Mouse (Mus musculus): ENCODE data around the gene Cacna1c. TPM values are rescaled to one million over a fixed set of nuclear protein-coding genes. Genes with fewer than 3 reads are reported as not detected.
A peak's percentile ranks its signal among the peaks of the same experiment; 100 is the strongest.

The Cacna1c gene
- total RNA-seq, 2 experiments from 2014 or later, result 60.6 to 70.9 TPM

DNA sequence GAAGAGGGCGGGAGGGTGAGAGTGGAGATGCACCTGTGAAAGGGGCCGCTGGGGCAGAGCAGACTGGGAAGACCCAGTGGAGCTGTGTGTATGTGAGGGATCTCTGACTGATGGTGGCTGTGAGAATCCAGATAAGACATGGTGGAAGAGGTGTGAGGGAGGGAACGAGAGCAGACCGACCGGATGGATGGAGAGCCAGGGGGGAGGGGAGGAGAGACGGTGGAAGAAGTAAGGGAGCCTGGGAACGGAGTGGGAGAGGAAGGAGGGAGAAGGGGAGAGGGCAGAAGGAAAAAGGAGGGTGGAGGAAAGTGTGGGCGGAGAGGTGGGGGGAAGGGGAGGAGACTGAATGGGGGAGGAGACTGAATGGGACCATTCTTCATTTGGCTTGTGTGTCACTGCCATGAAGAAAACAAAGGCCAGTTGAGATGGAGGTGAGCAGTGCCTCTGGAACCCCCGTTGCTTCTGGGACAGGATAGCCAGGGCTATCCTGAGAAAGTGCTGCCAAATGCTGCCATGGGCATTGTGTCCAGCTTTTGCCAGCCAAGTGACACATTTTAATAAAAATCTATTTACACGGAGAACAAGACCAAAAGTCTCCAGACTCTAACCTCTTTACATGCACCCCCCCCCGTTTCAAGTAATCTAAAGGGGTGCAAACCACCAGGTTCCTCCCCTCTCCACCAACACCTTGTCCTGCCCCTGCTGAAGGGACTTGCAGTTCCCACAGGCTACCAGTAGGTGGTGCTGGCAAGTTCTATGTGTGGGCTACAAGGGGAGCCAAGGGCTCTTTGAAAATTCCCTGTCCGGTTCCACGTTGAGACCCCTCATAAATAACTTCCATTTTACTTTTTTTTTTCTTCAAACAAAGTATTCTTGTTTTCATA, 273.6 kb downstream of the Cacna1c start:
- DNase-seq (ENCODE audit: low spot score in 2 of 2), result peak; percentile 62 to 76
- intact Hi-C loops (cut with DNase I), result loop anchor here (2.0 to 5.0 kb wide), 2 partner anchors 182 to 275 kb away; no protein-coding TSS in a partner anchor

- no peak for DNase-seq (ENCODE audit: low spot score in 2 of 2)
- intact Hi-C loops (cut with DNase I), result no loop called here
Measured at GRCm38 (mm10) chr6:118908176-118908575, 288.0 kb downstream of the Cacna1c start.

GRCm38 (mm10) chr6:118907704-118908103, 288.5 kb downstream of the Cacna1c start:
- intact Hi-C loops (cut with DNase I), result no loop called here
- DNase-seq (ENCODE audit: low spot score in 2 of 2), result no peak

DNA sequence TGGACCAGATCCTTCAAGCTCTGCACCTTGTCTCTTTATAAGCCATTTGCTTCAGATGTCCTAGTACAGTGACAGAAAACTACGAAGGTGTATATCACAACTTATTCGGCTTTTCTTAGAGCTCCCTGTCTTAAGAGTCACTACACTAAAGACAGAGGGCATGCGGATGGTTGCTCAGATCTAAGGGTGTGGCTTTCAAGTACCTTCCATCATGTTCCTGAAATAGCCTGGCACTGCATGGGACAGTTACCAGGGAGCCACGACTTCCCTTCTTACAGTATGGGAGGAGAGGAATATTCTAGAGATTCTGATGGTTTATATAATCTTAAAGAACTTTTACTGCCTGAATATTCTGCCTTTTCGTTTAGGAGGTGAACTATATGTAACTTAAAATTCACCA, 289.3 kb downstream of the Cacna1c start:
- DNase-seq (ENCODE audit: low spot score in 2 of 2), result no peak
- intact Hi-C loops (cut with DNase I), result no loop called here

- DNase-seq (ENCODE audit: low spot score in 2 of 2), result no peak
- intact Hi-C loops (cut with DNase I), result no loop called here
Measured at GRCm38 (mm10) chr6:118899688-118900087, 296.5 kb downstream of the Cacna1c start.

- intact Hi-C loops (cut with DNase I), result no loop called here
- no peak for DNase-seq (ENCODE audit: low spot score in 2 of 2)
Measured at GRCm38 (mm10) chr6:118897101-118897500, 299.1 kb downstream of the Cacna1c start.

GRCm38 (mm10) chr6:118894043-118894442, 302.2 kb downstream of the Cacna1c start:
- intact Hi-C loops (cut with DNase I), result no loop called here
- DNase-seq (ENCODE audit: low spot score in 2 of 2), result peak in 1 of 2 experiments; percentile 63

GRCm38 (mm10) chr6:118889441-118889840, 306.8 kb downstream of the Cacna1c start:
- no peak for DNase-seq (ENCODE audit: low spot score in 2 of 2)
- intact Hi-C loops (cut with DNase I), result no loop called here

GRCm38 (mm10) chr6:118887032-118887431, 309.2 kb downstream of the Cacna1c start:
- intact Hi-C loops (cut with DNase I), result no loop called here
- no peak for DNase-seq (ENCODE audit: low spot score in 2 of 2)

DNA sequence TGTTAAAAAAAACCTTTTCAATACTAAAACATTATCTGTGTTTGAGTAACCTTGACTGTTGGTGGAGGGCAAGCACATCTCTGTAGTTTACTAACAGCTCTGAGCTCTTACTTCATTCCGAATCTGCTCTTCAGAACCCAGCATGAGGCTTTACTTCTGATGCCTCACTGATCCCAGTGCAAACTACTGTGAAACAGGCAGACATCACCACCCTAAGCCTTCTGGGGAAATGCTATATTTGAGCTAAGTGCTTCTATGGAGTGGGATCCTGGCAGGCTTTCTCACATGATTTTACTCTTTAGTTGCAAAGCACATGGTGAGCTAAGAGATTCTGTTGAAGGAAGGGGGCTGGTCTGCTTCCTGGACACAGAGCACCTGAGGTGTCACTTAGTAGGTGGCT, 311.3 kb downstream of the Cacna1c start:
- intact Hi-C loops (cut with DNase I), result no loop called here
- DNase-seq (ENCODE audit: low spot score in 2 of 2), result peak in 1 of 2 experiments; percentile 79

GRCm38 (mm10) chr6:118884073-118884551, 312.1 kb downstream of the Cacna1c start:
- intact Hi-C loops (cut with DNase I), result no loop called here
- peak in 1 of 2 experiments; percentile 49 for DNase-seq (ENCODE audit: low spot score in 2 of 2)

DNA sequence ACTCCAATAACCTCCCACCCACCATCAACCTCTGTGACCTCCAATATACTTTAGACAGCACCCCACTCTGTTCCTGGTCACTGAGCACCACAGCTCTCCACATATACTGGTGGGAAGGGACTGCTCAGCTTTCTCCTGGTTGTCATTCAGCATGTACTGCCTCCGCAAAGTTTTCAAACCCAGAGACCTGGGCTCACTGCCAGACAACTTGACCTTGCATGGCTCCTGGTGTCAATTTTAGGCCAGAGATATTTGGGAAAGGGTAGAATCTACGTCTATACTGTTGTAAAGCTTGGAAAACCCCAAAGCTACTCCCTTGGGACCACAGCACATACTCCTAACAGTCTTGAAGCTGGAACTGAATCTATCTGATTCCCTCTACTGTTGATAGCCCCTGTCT, 320.0 kb downstream of the Cacna1c start:
- no peak for DNase-seq (ENCODE audit: low spot score in 2 of 2)
- intact Hi-C loops (cut with DNase I), result no loop called here

- no peak for DNase-seq (ENCODE audit: low spot score in 2 of 2)
- intact Hi-C loops (cut with DNase I), result no loop called here
Measured at GRCm38 (mm10) chr6:118870241-118870841, 325.9 kb downstream of the Cacna1c start.

DNA sequence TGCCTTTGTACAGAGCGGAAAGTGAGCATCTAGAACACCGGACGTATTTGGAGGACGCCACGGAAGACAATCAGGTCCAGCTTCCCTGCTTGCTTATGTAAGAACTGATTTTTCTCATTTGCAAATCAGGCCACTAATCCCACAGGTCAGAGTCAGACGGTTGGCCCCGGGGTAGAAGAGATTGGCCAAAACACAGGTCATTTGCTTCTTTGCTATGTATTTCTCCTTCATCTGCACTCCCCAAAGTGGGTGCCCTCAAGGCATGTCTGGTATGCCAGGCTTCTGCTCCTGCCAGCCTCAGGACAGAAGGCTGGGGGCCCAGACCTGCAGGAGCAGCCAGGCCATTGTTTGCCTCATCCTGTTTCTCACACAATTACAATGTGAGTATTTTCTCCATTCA, 328.8 kb downstream of the Cacna1c start:
- no peak for DNase-seq (ENCODE audit: low spot score in 2 of 2)
- intact Hi-C loops (cut with DNase I), result no loop called here

- peak in 1 of 2 experiments; percentile 67 for DNase-seq (ENCODE audit: low spot score in 2 of 2)
- intact Hi-C loops (cut with DNase I), result no loop called here
Measured at GRCm38 (mm10) chr6:118866889-118867288, 329.3 kb downstream of the Cacna1c start.

DNA sequence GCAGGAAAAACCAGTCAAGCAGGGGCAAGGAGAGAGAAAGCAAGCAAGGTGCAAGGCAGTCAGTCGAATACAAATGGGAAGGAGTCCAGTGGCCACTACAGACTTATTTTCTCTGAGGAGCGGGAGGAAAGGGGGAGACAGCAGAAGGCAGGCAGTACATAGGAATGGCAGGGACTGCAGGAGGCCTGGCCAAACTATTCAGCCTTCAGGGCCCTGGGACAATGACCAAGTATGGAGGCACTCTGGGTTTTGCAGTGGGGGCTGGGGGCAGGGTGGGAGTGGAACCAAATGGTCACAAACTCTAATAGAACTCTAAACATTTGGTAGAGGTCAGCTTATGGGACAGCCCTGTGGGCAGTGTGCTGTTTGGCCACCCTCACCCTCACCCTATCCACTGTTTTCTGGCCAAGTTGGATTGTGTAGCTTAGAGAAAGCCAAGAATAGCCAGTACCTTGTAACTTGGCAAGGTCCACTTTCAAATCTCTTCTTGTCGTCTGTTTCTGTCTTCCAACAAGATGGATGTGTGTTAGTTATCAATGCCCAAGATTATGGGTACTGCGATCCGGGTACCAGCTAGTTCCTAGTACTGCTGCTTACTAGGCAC, 330.3 kb downstream of the Cacna1c start:
- DNase-seq (ENCODE audit: low spot score in 2 of 2), result no peak
- intact Hi-C loops (cut with DNase I), result no loop called here

DNA sequence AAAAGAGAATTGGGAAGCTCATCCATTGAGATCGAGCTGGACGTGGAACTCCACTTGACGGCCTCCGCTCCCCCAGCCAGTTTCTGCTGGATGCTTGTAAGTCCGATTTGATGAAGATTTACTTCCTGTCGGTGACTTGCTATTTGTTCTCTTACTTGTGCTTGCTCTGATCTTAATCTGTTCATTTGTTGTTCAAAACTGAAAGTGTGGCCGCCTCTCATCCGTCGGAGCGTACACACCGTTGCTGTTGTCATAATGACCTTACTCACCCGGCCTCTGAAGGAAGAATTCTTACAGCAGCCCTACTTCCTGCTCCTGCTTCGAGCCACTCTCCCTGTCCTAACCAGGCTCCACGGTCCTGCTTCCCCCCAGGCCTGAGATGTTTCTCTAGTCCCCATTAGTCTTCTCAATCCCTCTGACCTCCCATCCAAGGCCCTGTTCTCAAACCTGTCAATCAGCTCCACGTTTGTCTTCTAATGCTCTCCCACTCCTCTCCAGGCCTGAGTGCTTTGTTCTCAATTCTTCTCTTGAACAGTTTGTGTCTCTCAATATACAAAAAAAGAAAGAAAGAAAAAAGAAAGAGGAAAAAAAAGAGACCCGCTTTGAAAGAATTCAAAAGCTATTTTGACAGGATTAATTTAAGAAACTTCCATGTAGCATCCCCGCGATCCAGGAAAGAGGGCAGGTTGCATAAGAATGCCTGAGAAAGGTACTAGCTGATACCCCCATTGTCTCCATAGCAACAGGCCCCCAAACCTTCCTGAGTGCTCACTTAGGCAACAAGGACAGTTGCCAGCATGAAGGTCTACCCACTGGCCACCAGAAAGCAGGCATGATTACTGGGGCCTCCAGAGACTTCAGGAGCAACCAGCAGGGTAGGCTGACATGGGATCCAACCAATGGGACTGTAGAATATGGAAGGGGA, 331.3 kb downstream of the Cacna1c start:
- intact Hi-C loops (cut with DNase I), result no loop called here
- DNase-seq (ENCODE audit: low spot score in 2 of 2), result peak in 1 of 2 experiments; percentile 55

DNA sequence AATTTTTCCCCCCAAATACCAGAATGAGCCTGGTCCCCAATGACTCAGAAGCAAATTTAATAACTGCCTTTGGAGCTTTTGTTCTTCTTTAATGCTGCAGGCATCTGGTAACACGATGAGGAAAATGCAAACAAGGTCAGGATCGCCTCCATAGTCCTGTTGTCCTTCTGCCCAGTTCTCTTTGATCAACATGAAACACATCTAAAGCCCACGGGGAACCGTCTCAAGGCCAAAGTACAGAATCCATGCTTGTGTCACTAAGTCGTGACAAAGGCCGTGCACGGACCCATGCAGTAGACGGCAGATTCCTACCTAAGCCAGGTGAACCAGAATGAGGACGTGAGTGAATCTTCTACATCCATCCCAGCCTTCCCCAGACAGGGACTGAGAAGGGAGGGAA, 333.5 kb downstream of the Cacna1c start:
- intact Hi-C loops (cut with DNase I), result no loop called here
- DNase-seq (ENCODE audit: low spot score in 2 of 2), result no peak

- intact Hi-C loops (cut with DNase I), result no loop called here
- no peak for DNase-seq (ENCODE audit: low spot score in 2 of 2)
Measured at GRCm38 (mm10) chr6:118862091-118862490, 334.1 kb downstream of the Cacna1c start.

Data from left cerebral cortex, postnatal 25 days (tissue).